Mouse (Mus musculus): ENCODE results near the gene C730034F03Rik. TPM values are rescaled to one million over a fixed set of nuclear protein-coding genes. Genes with fewer than 3 reads are reported as not detected.

The C730034F03Rik gene
- polyA plus RNA-seq, 1 experiment from 2014 or later, result 2.8 TPM

DNA sequence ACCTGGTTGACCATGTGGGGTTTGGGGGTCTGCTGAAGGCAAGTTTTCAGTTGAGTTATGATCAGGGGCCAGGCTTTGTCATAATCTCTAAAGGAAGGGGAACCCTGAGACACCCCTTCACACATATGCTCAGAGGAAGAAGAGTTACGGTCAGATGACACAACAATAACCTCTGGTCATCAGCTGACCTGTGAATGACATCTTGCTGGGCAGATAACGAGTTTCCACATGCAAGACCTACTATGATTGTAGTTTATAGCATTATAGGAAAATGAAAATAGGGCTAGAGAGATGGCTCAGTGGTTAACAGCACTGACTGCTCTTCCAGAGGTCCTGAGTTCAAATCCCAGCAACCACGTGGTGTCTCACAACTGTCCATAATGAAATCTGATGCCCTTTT, 49.2 kb downstream of the C730034F03Rik start:
- ATAC-seq, result no peak
- peaks cover 8% of the 10 kb centered on the region; the same call in 1 of the 2 replicates for H3K4me1 ChIP-seq (replicated peaks)
- no peak overlapping the region for H3K4me2 ChIP-seq (replicated peaks)
- no peaks in the 10 kb centered on the region for H3K27me3 ChIP-seq (replicated peaks)
- WGBS, result 84% methylated on average over 3 of the region's 3 CpGs
- H3K9me3 ChIP-seq, result no peaks in the 10 kb centered on the region
- no peaks in the 10 kb centered on the region for H3K36me3 ChIP-seq
- no peak overlapping the region for H3K27ac ChIP-seq
- H3K9ac ChIP-seq, result no peak overlapping the region
- no peak overlapping the region for H3K4me3 ChIP-seq (replicated peaks)

Other genes with a start within 250 kb of the C730034F03Rik start
- gene Plxnb2, start 248.8 kb upstream of the C730034F03Rik start, polyA plus RNA-seq (2015; fragmentation: Nextera tagmentation; extraction: Ambion mirVana), result 107 and 118 TPM in 2 replicates
- 12.1 and 13.1 TPM in 2 replicates for gene Dennd6b, start 233.1 kb upstream of the C730034F03Rik start, polyA plus RNA-seq (2015; fragmentation: Nextera tagmentation; extraction: Ambion mirVana)
- gene Ppp6r2, start 218.0 kb upstream of the C730034F03Rik start, polyA plus RNA-seq (2015; fragmentation: Nextera tagmentation; extraction: Ambion mirVana), result 21.6 and 23.9 TPM in 2 replicates
- 35.1 and 38.8 TPM in 2 replicates for gene Sbf1, start 114.3 kb upstream of the C730034F03Rik start, polyA plus RNA-seq (2015; fragmentation: Nextera tagmentation; extraction: Ambion mirVana)
- 1.4 and 1.5 TPM in 2 replicates for gene Adm2, start 106.9 kb upstream of the C730034F03Rik start, polyA plus RNA-seq (2015; fragmentation: Nextera tagmentation; extraction: Ambion mirVana)
- gene Miox, start 95.2 kb upstream of the C730034F03Rik start, polyA plus RNA-seq (2015; fragmentation: Nextera tagmentation; extraction: Ambion mirVana), result 0.32 and 0.36 TPM in 2 replicates
- 55.2 and 58.0 TPM in 2 replicates for gene Lmf2, start 73.9 kb upstream of the C730034F03Rik start, polyA plus RNA-seq (2015; fragmentation: Nextera tagmentation; extraction: Ambion mirVana)
- gene Ncaph2, start 73.9 kb upstream of the C730034F03Rik start, polyA plus RNA-seq (2015; fragmentation: Nextera tagmentation; extraction: Ambion mirVana), result 131 and 138 TPM in 2 replicates
- 10.4 and 12.8 TPM in 2 replicates for gene Sco2, start 55.7 kb upstream of the C730034F03Rik start, polyA plus RNA-seq (2015; fragmentation: Nextera tagmentation; extraction: Ambion mirVana)
- 1.4 and 1.5 TPM in 2 replicates for gene Tymp, start 52.5 kb upstream of the C730034F03Rik start, polyA plus RNA-seq (2015; fragmentation: Nextera tagmentation; extraction: Ambion mirVana)
- gene Odf3b, start 50.3 kb upstream of the C730034F03Rik start, polyA plus RNA-seq (2015; fragmentation: Nextera tagmentation; extraction: Ambion mirVana), result 0.37 and 0.67 TPM in 2 replicates
- not detected in 2 replicates for gene Klhdc7b, start 44.7 kb upstream of the C730034F03Rik start, polyA plus RNA-seq (2015; fragmentation: Nextera tagmentation; extraction: Ambion mirVana)
- gene Syce3, start 19.1 kb upstream of the C730034F03Rik start, polyA plus RNA-seq (2015; fragmentation: Nextera tagmentation; extraction: Ambion mirVana), result 0.72 TPM in 1 of 2 replicates, not detected in the other
- 0.47 and 0.69 TPM in 2 replicates for gene Cpt1b, start 3.7 kb upstream of the C730034F03Rik start, polyA plus RNA-seq (2015; fragmentation: Nextera tagmentation; extraction: Ambion mirVana)
- gene Gm44502, start 107 bp downstream of the C730034F03Rik start, polyA plus RNA-seq (2015; fragmentation: Nextera tagmentation; extraction: Ambion mirVana), result not detected in 2 replicates
- gene Chkb, start 319 bp downstream of the C730034F03Rik start, polyA plus RNA-seq (2015; fragmentation: Nextera tagmentation; extraction: Ambion mirVana), result 52.6 and 61.8 TPM in 2 replicates
- gene Mapk8ip2, start 24.3 kb downstream of the C730034F03Rik start, polyA plus RNA-seq (2015; fragmentation: Nextera tagmentation; extraction: Ambion mirVana), result 4.1 and 4.5 TPM in 2 replicates
- 22.5 and 26.0 TPM in 2 replicates for gene Arsa, start 47.8 kb downstream of the C730034F03Rik start, polyA plus RNA-seq (2015; fragmentation: Nextera tagmentation; extraction: Ambion mirVana)
- 1.2 and 1.3 TPM in 2 replicates for gene Shank3, start 70.0 kb downstream of the C730034F03Rik start, polyA plus RNA-seq (2015; fragmentation: Nextera tagmentation; extraction: Ambion mirVana)
- not detected in 2 replicates for gene Acr, start 138.7 kb downstream of the C730034F03Rik start, polyA plus RNA-seq (2015; fragmentation: Nextera tagmentation; extraction: Ambion mirVana)
- 29.9 and 30.7 TPM in 2 replicates for gene Rabl2, start 162.3 kb downstream of the C730034F03Rik start, polyA plus RNA-seq (2015; fragmentation: Nextera tagmentation; extraction: Ambion mirVana)

All from intestine, embryonic 15.5 days (tissue).